Mouse (Mus musculus) small intestine, adult 2 months (tissue): ENCODE results near the gene Dhx34. TPM values are rescaled to one million over a fixed set of nuclear protein-coding genes. Genes with fewer than 3 reads are reported as not detected.
A peak's percentile ranks its signal among the peaks of the same experiment; 100 is the strongest.
"Not testable (repeated sequence)": the region's sequence is repeated elsewhere in the genome, so short reads cannot be mapped to it uniquely, and the experiment has no call there.

Source experiments
- H3K27ac ChIP-seq: fragments of 200-500 bp; 2 replicates; pipeline ENCODE4 v1.5.1; 2012; ENCODE audit warnings: low read depth, low read length, control low read depth, inconsistent platforms; ENCODE audit not compliant: insufficient read depth
- H3K27me3 ChIP-seq: fragments of 200-500 bp; 2 replicates; pipeline ENCODE4 v1.6.1; 2012; ENCODE audit warnings: mild to moderate bottlenecking, moderate library complexity, low read length, inconsistent platforms; ENCODE audit not compliant: control insufficient read depth, insufficient read depth
- H3K36me3 ChIP-seq: fragments of 200-500 bp; 2 replicates; pipeline ENCODE4 v1.6.1; 2012; ENCODE audit warnings: mild to moderate bottlenecking, low read length, control low read depth, inconsistent platforms; ENCODE audit not compliant: control insufficient read depth, insufficient read depth
- H3K4me1 ChIP-seq: fragments of 200-500 bp; 2 replicates; pipeline ENCODE4 v1.6.1; 2012; ENCODE audit warnings: low read length, inconsistent platforms, mixed read lengths; ENCODE audit not compliant: control insufficient read depth, insufficient read depth, insufficient read length
- H3K4me3 ChIP-seq: fragments of 200-500 bp; 2 replicates; pipeline ENCODE4 v1.5.1; 2012; ENCODE audit warnings: low read depth, mild to moderate bottlenecking, control low read depth, inconsistent platforms, low read length, moderate library complexity
- CTCF ChIP-seq: fragments of 200-500 bp; IDR thresholded peaks from 2 replicates; pipeline ENCODE4 v1.5.1; 2012; ENCODE audit warnings: low read depth, mild to moderate bottlenecking, control low read depth, inconsistent platforms, low read length, moderate library complexity, mixed read lengths; ENCODE audit not compliant: insufficient replicate concordance, insufficient read length; ENCODE audit errors: extremely low read depth
- POLR2A ChIP-seq: fragments of 200-500 bp; IDR thresholded peaks from 2 replicates; pipeline ENCODE4 v1.6.1; 2012; ENCODE audit warnings: low read depth, mild to moderate bottlenecking, control low read depth, inconsistent platforms, low read length, moderate library complexity
- WGBS: fragments of 180-500 bp; shearing (Covaris S2); methylation state at CpG from one replicate; pipeline ENCODE4 v1.1.7; 2018; 5-methylcytosine and 5-hydroxymethylcytosine counted together
- polyA plus RNA-seq: library from polyadenylated mRNA; depleted of rRNA; stranded (reverse); fragments of >200 nt; gene quantifications from 2 replicates; pipeline ENCODE4 v1.2.3, GENCODE M21; 2012

Gene Dhx34
- polyA plus RNA-seq, 1 experiment, result 28.7 TPM

- H3K4me3 ChIP-seq, result peak within 1 kb of the TSS; percentile 2
- WGBS, result 71% methylated on average over 5 of the region's 5 CpGs
- H3K27me3 ChIP-seq, result no peaks in the 10 kb centered on the region
- H3K4me1 ChIP-seq, result no peaks in the 10 kb centered on the region
- H3K36me3 ChIP-seq, result no peaks in the 10 kb centered on the region
- TF ChIP-seq POLR2A (no peak), CTCF (no peak)
- peak within 1 kb of the TSS; percentile 2; the same call in 1 of the 2 replicates for H3K27ac ChIP-seq
Observed at GRCm38 (mm10) chr7:16259110-16259590, 37.3 kb upstream of the Dhx34 start, which contains the start of gene C5ar1. Gene C5ar1 (minus strand): TSS chr7:16259540.

DNA sequence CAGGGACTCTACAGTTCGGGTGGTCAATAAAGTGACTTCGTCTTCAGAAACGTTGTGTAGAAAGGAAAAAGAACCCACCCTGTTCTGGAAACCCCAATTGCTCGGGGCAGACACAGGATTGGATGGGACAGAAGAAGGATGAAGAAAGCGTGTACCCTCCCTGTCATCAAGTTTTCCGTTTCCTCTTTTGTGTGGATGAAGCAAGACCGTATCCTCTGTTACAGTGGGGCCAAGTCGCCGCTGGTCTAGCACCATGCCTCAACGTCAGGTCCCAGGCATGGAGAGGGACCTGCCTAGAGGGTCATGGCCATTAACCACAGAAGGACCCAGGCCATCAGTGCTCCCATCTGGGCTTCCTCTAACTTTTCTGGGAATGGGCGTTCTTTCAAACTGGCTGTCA lies 36.0 kb upstream of the Dhx34 start:
- H3K4me1 ChIP-seq, result no peaks in the 10 kb centered on the region
- 84% methylated on average over 11 of the region's 11 CpGs for WGBS
- H3K27me3 ChIP-seq, result no peaks in the 10 kb centered on the region

GRCm38 (mm10) chr7:16255963-16256362 lies 34.1 kb upstream of the Dhx34 start:
- H3K4me3 ChIP-seq, H3K27ac ChIP-seq, H3K36me3 ChIP-seq, H3K27me3 ChIP-seq, H3K4me1 ChIP-seq: not testable (repeated sequence)
- 71% methylated on average over 4 of the region's 4 CpGs for whole genome bisulfite sequencing

More for the DNA sequence above, 36.0 kb upstream of the Dhx34 start:
- Histone ChIP-seq H3K36me3 (no peaks in the 10 kb centered on the region), H3K4me3 (peak overlapping the region; percentile 11; the same call in 1 of the 2 replicates), H3K27ac (peak overlapping the region; percentile 14; the same call in 1 of the 2 replicates)
- no peak for TF ChIP-seq CTCF
- TF ChIP-seq POLR2A, result no peak

GRCm38 (mm10) chr7:16254195-16254594 lies 32.4 kb upstream of the Dhx34 start:
- H3K36me3 ChIP-seq, result no peaks in the 10 kb centered on the region
- TF ChIP-seq POLR2A (no peak), CTCF (no peak)
- no peaks in the 10 kb centered on the region for H3K4me1 ChIP-seq
- H3K27ac ChIP-seq, result peak overlapping the region; percentile 63
- no peak overlapping the region for H3K4me3 ChIP-seq
- H3K27me3 ChIP-seq, result no peaks in the 10 kb centered on the region
- WGBS, result 47% methylated on average over 4 of the region's 4 CpGs

DNA sequence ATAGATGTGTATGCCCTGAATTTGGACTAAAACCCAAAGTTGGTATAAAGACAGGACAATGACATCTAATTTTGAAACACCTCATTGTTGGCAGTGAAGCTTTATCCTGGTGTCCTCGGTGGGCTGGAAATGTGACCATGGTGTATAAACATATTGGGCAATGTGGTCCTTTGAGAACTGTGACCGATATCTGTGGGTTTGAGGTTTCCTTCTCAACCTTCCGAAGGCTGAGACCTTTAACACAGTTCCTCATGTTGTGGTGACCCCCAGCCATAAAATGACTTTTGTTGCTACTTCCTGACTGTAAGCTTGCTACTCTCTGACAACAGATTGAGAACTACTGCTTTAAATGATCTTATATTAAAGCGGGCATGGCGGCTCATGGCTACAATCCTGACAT lies 28.9 kb upstream of the Dhx34 start:
- no peak overlapping the region for H3K4me3 ChIP-seq
- no peaks in the 10 kb centered on the region for H3K27me3 ChIP-seq
- TF ChIP-seq POLR2A (no peak), CTCF (no peak)
- H3K36me3 ChIP-seq, result no peaks in the 10 kb centered on the region
- H3K27ac ChIP-seq, result no peak overlapping the region
- H3K4me1 ChIP-seq, result no peaks in the 10 kb centered on the region
- 64% methylated on average over 5 of the region's 5 CpGs for WGBS

GRCm38 (mm10) chr7:16245958-16246357 lies 24.1 kb upstream of the Dhx34 start:
- H3K36me3 ChIP-seq, result no peaks in the 10 kb centered on the region
- no peak for TF ChIP-seq POLR2A
- TF ChIP-seq CTCF, result no peak
- H3K4me1 ChIP-seq, result no peaks in the 10 kb centered on the region; the same call in 1 of the 2 replicates
- no peak overlapping the region for H3K27ac ChIP-seq
- no peaks in the 10 kb centered on the region for H3K27me3 ChIP-seq
- 24% methylated on average over 2 of the region's 4 CpGs for WGBS
- H3K4me3 ChIP-seq, result no peak overlapping the region

DNA sequence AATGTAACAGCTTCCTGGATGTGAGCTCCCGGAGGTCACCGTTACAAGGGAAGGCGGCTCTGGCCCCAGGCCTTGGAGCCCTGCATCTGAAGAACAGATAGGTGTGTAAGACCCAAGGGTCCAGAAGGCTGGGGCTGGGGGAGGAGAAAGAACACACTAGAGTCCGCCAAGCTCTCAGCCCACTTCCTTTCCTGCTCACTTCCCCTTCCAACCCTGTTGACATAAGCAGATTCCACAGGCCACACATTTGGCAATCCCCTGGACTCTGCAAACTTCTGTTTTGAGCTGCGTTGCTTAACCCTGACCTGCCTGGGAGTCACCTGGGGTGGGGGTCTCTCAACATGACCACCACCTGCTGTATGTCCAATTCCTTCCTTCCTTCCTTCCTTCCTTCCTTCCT lies 22.2 kb upstream of the Dhx34 start, which contains the start of gene C5ar2:
Gene C5ar2, minus strand, starts transcription at position 88 of the 400 bp plus-strand sequence.
- Histone ChIP-seq H3K4me3 (no peak within 1 kb of the TSS), H3K27ac (peak within 1 kb of the TSS; percentile 40), H3K36me3 (no peaks in the 10 kb centered on the region), H3K27me3 (no peaks in the 10 kb centered on the region), H3K4me1 (peaks cover 2% of the 10 kb centered on the region; the same call in 1 of the 2 replicates)
- 50% methylated on average over 5 of the region's 5 CpGs for WGBS
- TF ChIP-seq POLR2A (no peak), CTCF (no peak)
